Mouse (Mus musculus): ENCODE measurements around the gene Ace. TPM values are rescaled to one million over a fixed set of nuclear protein-coding genes. Genes with fewer than 3 reads are reported as not detected.

Gene Ace
- polyA plus RNA-seq, 1 experiment from 2014 or later, result 0.36 TPM

DNA sequence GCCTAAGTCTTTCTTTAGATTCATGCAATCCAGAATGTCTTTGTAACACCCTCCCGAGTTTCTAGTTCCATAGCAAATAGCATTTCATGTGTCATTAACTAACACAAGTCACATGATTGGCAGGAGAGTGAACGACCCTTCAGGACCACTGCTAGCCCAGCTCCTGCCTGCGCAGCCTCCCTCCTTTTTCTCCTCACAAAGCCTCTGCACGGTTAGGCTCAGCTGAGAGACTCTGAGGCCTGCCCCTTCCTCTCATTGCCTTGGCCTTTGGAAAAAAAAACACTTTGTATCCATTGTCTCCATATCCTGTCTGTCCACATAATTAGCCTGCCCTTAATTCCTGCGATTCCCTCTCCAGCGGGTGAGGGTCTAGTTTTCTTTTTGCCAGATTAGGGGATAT, 10.2 kb upstream of the Ace start:
- WGBS (ENCODE audit: missing documents), result 81% methylated on average over 6 of the region's 6 CpGs
- Histone ChIP-seq H3K4me3 (ENCODE audit: inconsistent target) (no peak overlapping the region), H3K27ac (no peak overlapping the region), H3K79me2 (ENCODE audit: inconsistent target) (no peaks in the 10 kb centered on the region), H3K36me3 (ENCODE audit: inconsistent target) (no peaks in the 10 kb centered on the region)

- H3K79me2 ChIP-seq (ENCODE audit: inconsistent target), result no peaks in the 10 kb centered on the region
- no peak overlapping the region for H3K4me3 ChIP-seq (ENCODE audit: inconsistent target)
- WGBS (ENCODE audit: missing documents), result 50% methylated on average over 1 of the region's 1 CpGs
- H3K27ac ChIP-seq, result no peak overlapping the region
- H3K36me3 ChIP-seq (ENCODE audit: inconsistent target), result no peaks in the 10 kb centered on the region
Measured at GRCm38 (mm10) chr11:105958566-105958965, 9.2 kb upstream of the Ace start.

- Histone ChIP-seq H3K27ac (no peak overlapping the region), H3K36me3 (ENCODE audit: inconsistent target) (no peaks in the 10 kb centered on the region), H3K79me2 (ENCODE audit: inconsistent target) (no peaks in the 10 kb centered on the region), H3K4me3 (ENCODE audit: inconsistent target) (no peak overlapping the region)
- WGBS (ENCODE audit: missing documents), result 17% methylated on average over 16 of the region's 17 CpGs
Measured at GRCm38 (mm10) chr11:105959355-105959754, 8.4 kb upstream of the Ace start.

GRCm38 (mm10) chr11:105964691-105965090, 3.1 kb upstream of the Ace start:
- H3K36me3 ChIP-seq (ENCODE audit: inconsistent target), result no peaks in the 10 kb centered on the region
- no peak overlapping the region for H3K27ac ChIP-seq
- H3K4me3 ChIP-seq (ENCODE audit: inconsistent target), result no peak overlapping the region
- WGBS (ENCODE audit: missing documents), result 57% methylated on average over 3 of the region's 5 CpGs
- H3K79me2 ChIP-seq (ENCODE audit: inconsistent target), result no peaks in the 10 kb centered on the region

GRCm38 (mm10) chr11:105966288-105966687, 1.5 kb upstream of the Ace start:
- Histone ChIP-seq H3K36me3 (ENCODE audit: inconsistent target) (no peaks in the 10 kb centered on the region), H3K27ac (no peak overlapping the region), H3K4me3 (ENCODE audit: inconsistent target) (no peak overlapping the region), H3K79me2 (ENCODE audit: inconsistent target) (no peaks in the 10 kb centered on the region)
- 62% methylated on average over 4 of the region's 4 CpGs for WGBS (ENCODE audit: missing documents)

DNA sequence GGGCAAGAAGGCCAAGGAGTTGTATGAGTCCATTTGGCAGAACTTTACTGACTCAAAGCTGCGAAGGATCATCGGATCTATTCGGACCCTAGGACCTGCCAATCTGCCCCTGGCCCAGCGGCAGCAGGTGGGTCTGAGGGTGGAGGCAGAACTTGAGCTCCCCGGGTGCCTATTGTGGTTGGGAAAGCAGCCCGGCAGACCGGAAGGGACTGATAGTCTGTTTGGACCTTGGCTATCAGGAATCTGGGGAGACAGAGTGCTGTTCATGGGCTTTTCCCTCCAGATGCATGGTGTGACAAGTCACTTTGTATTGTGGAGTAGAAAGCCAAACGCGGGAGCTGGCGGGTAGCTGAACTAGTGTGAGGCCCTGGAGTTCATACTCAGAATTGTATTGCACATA, 1.2 kb downstream of the Ace start:
- 56% methylated on average over 10 of the region's 10 CpGs for WGBS (ENCODE audit: missing documents)
- no peak overlapping the region for H3K27ac ChIP-seq
- H3K36me3 ChIP-seq (ENCODE audit: inconsistent target), result no peaks in the 10 kb centered on the region
- no peak overlapping the region for H3K4me3 ChIP-seq (ENCODE audit: inconsistent target)
- no peaks in the 10 kb centered on the region for H3K79me2 ChIP-seq (ENCODE audit: inconsistent target)

DNA sequence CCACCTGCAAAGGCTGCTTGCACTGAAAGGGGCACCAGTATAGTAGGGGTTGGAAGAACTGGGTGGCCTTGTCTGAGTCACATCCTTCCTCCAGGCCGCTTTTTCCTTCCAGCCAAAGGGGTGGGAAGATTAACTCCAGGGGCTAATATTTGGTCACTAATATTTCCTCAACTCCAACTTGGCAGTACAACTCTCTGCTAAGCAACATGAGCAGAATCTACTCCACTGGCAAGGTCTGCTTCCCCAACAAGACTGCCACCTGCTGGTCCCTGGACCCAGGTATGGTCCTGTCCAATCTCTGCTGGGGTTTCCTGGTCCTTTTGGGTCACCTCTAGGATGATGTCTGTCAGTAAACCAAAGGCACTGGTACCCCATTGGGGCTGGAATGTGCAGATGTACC, 1.8 kb downstream of the Ace start:
- WGBS (ENCODE audit: missing documents), result 30% methylated on average over 1 of the region's 1 CpGs
- Histone ChIP-seq H3K36me3 (ENCODE audit: inconsistent target) (no peaks in the 10 kb centered on the region), H3K27ac (no peak overlapping the region), H3K79me2 (ENCODE audit: inconsistent target) (no peaks in the 10 kb centered on the region), H3K4me3 (ENCODE audit: inconsistent target) (no peak overlapping the region)

- H3K79me2 ChIP-seq (ENCODE audit: inconsistent target), result no peaks in the 10 kb centered on the region
- WGBS (ENCODE audit: missing documents), result 94% methylated on average over 6 of the region's 6 CpGs
- H3K36me3 ChIP-seq (ENCODE audit: inconsistent target), result no peaks in the 10 kb centered on the region
- H3K27ac ChIP-seq, result no peak overlapping the region
- no peak overlapping the region for H3K4me3 ChIP-seq (ENCODE audit: inconsistent target)
Measured at GRCm38 (mm10) chr11:105974593-105974992, 6.8 kb downstream of the Ace start.

GRCm38 (mm10) chr11:105975050-105975449, 7.3 kb downstream of the Ace start:
- H3K4me3 ChIP-seq (ENCODE audit: inconsistent target), result no peak overlapping the region
- no peaks in the 10 kb centered on the region for H3K36me3 ChIP-seq (ENCODE audit: inconsistent target)
- no peaks in the 10 kb centered on the region for H3K79me2 ChIP-seq (ENCODE audit: inconsistent target)
- H3K27ac ChIP-seq, result no peak overlapping the region
- 44% methylated on average over 3 of the region's 3 CpGs for WGBS (ENCODE audit: missing documents)

DNA sequence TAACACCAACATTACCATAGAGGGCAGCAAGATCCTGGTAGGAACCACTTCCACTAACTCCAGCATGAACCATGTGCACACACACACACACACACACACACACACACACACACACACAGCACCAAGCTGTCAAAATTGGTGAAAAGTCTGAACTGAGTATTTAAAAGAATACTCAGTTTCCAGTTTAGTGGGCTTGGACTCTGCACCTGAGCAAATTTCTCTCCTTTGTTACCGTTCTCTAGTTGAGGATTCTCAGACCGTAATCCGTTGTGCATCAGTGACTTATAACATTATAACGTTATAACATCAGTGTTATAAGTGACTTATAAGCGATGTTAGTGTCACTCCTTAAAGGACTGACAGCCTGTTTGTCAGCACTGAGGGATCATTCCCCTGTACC, 7.9 kb downstream of the Ace start:
- H3K36me3 ChIP-seq (ENCODE audit: inconsistent target), result no peaks in the 10 kb centered on the region
- H3K27ac ChIP-seq, result no peak overlapping the region
- no peak overlapping the region for H3K4me3 ChIP-seq (ENCODE audit: inconsistent target)
- no peaks in the 10 kb centered on the region for H3K79me2 ChIP-seq (ENCODE audit: inconsistent target)
- 97% methylated on average over 5 of the region's 5 CpGs for WGBS (ENCODE audit: missing documents)

GRCm38 (mm10) chr11:105978232-105978631, 10.5 kb downstream of the Ace start:
- Histone ChIP-seq H3K79me2 (ENCODE audit: inconsistent target) (no peaks in the 10 kb centered on the region), H3K4me3 (ENCODE audit: inconsistent target) (no peak overlapping the region), H3K36me3 (ENCODE audit: inconsistent target) (no peaks in the 10 kb centered on the region), H3K27ac (no peak overlapping the region)
- WGBS (ENCODE audit: missing documents), result 97% methylated on average over 2 of the region's 2 CpGs

GRCm38 (mm10) chr11:105978634-105979033, 10.9 kb downstream of the Ace start:
- H3K79me2 ChIP-seq (ENCODE audit: inconsistent target), result no peaks in the 10 kb centered on the region
- WGBS (ENCODE audit: missing documents), result 33% methylated on average over 5 of the region's 5 CpGs
- H3K27ac ChIP-seq, result no peak overlapping the region
- no peak overlapping the region for H3K4me3 ChIP-seq (ENCODE audit: inconsistent target)
- H3K36me3 ChIP-seq (ENCODE audit: inconsistent target), result no peaks in the 10 kb centered on the region

DNA sequence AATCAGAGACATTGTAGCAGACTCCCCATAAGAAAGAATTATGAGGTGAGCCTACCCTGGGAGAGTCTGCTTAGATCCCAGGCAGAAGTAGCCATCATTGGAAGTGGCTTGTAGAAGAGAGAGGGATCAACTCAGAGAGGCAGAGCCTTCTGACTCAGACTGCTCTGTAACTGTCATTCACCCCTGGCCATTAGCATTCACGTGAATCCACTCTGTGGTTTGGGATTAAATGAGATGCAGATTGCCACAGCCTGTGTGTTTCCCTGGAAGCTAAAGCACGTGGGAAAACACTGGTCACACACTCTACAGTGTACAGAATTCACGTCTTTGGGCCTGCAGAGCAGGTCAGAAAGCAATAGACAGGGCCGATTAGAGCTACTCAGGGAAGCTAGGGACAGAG, 16.7 kb downstream of the Ace start:
- Histone ChIP-seq H3K27ac (no peak overlapping the region), H3K79me2 (ENCODE audit: inconsistent target) (no peaks in the 10 kb centered on the region), H3K4me3 (ENCODE audit: inconsistent target) (no peak overlapping the region), H3K36me3 (ENCODE audit: inconsistent target) (no peaks in the 10 kb centered on the region)
- WGBS (ENCODE audit: missing documents), result 94% methylated on average over 4 of the region's 4 CpGs

DNA sequence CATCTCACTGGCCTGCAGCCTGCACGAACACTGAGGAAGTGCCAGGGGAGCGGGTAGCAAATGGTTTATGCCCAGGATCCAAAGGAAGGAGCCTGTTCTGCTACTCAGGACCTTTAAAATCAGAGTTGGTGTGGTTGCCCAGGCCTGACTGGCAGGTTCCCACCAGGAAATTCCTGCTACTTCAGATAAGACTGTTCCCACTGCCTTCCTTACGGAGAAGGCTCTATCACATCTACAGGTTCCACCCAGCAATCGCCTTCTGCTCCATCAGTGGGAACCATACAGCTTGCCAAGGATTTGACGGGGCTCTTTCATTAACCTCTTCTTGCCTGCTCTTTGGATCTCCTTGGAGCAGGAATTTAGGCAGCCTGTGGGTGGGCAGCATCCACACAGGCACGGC, 19.7 kb downstream of the Ace start:
- no peaks in the 10 kb centered on the region for H3K79me2 ChIP-seq (ENCODE audit: inconsistent target)
- 75% methylated on average over 6 of the region's 6 CpGs for WGBS (ENCODE audit: missing documents)
- no peaks in the 10 kb centered on the region for H3K36me3 ChIP-seq (ENCODE audit: inconsistent target)
- H3K27ac ChIP-seq, result no peak overlapping the region
- H3K4me3 ChIP-seq (ENCODE audit: inconsistent target), result no peak overlapping the region

DNA sequence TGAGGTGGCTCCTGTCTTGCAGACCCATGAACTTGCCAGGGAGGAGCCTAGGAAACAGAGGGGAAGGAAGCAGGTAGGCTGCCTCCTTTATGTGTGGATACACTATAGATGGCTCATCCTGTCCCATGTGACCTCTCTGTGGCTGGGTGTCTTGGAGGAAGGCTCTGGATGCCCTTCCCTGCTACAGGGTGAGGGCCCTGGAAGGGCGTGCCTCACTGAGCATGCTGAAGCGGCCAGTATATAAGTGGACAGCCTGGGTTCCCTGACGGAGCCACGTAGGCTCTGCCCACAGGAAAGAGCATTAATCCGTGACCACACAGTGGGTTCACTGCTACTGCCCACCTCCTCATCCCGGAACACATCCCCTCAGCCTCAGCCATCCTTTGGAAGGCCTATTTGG, 21.7 kb downstream of the Ace start:
- WGBS (ENCODE audit: missing documents), result 76% methylated on average over 6 of the region's 6 CpGs
- H3K36me3 ChIP-seq (ENCODE audit: inconsistent target), result no peaks in the 10 kb centered on the region
- no peak overlapping the region for H3K4me3 ChIP-seq (ENCODE audit: inconsistent target)

DNA sequence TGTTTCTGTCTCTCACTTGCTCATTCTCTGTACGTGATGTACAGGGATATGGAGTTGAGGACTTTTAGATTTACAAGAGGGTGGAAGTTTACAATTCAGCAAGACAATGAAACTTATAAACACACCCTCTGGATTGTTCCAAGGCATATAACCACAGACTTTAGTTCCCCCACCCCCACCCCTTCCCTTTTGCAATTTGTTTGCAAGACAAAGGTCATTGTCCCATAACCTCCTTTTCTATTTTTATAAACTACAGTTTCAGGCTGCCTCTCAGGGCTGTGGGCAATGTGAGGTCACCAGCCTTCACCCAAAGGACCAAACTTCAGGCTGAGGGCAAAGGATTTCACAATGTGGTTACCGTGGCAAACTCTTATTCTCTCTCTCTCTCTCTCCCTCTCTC, 22.5 kb downstream of the Ace start:
- Histone ChIP-seq H3K36me3 (ENCODE audit: inconsistent target) (no peaks in the 10 kb centered on the region), H3K27ac (no peak overlapping the region), H3K79me2 (ENCODE audit: inconsistent target) (no peaks in the 10 kb centered on the region), H3K4me3 (ENCODE audit: inconsistent target) (no peak overlapping the region)
- 29% methylated on average over 2 of the region's 2 CpGs for WGBS (ENCODE audit: missing documents)

More for the DNA sequence above, 21.7 kb downstream of the Ace start:
- Histone ChIP-seq H3K79me2 (ENCODE audit: inconsistent target) (no peaks in the 10 kb centered on the region), H3K27ac (no peak overlapping the region)

All from macrophage (primary cell).